Mouse (Mus musculus): ENCODE measurements at regions not wholly inside any gene's neighbourhood (a gene's known extent, or its start where the extent isn't known, plus 50 kb on each side); places are given as distances from the start of the nearest gene placed in this dataset.

- DNase-seq (ENCODE audit: low spot score), result no peak
Measured at GRCm38 (mm10) chr8:91949110-91949509, 147.2 kb upstream of the Irx3 start.

GRCm38 (mm10) chr8:91948173-91948940 lies 146.5 kb upstream of the Irx3 start:
- DNase-seq (ENCODE audit: low spot score), result no peak

- DNase-seq (ENCODE audit: low spot score), result no peak
Measured at GRCm38 (mm10) chr8:91941005-91941404, 139.1 kb upstream of the Irx3 start.

- no peak for DNase-seq (ENCODE audit: low spot score)
Measured at GRCm38 (mm10) chr8:91937227-91937626, 135.4 kb upstream of the Irx3 start.

DNA sequence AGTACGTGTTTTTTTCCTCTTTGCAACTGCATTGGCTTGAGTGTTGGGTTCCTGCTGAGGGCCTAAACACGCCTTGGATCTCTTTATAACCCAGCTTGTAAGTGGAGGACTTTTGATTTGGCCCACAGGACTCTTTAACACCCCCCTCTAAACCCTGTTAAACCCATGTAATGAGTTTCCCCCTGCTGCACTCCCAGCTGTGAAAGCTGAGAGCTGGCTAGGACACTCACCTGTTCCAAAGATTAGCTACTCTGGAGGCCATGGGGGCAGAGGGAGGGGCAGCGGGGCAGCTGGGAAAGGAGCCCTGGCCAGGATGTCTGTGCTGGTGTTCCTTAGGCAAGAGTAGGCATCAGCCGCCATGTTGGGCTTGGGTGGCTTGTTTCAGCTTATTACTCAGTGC lies 128.7 kb upstream of the Irx3 start:
- DNase-seq (ENCODE audit: low spot score), result no peak

- DNase-seq (ENCODE audit: low spot score), result no peak
Measured at GRCm38 (mm10) chr8:91925968-91926524, 124.2 kb upstream of the Irx3 start.

DNA sequence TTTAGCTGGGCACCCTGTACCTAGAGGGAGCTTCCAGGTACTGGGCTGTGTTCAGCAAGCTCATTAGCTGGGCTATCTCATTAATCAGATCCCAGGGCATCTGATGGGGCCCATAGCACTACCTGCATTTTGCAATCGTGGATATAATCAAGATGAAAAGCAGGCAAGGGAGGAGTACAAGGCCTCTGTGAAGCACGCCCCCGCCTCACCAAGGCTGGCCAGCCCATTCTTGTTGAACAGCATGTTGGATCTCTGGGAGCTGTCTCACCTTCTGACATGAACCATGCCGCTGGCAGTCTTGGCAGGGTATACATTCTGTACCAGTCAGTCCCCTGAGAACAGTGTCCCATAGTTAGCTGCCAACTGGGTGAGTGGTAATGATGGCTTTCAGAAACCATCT lies 122.3 kb upstream of the Irx3 start:
- DNase-seq (ENCODE audit: low spot score), result no peak

- no peak for DNase-seq (ENCODE audit: low spot score)
Measured at GRCm38 (mm10) chr8:91922211-91922874, 120.5 kb upstream of the Irx3 start.

DNA sequence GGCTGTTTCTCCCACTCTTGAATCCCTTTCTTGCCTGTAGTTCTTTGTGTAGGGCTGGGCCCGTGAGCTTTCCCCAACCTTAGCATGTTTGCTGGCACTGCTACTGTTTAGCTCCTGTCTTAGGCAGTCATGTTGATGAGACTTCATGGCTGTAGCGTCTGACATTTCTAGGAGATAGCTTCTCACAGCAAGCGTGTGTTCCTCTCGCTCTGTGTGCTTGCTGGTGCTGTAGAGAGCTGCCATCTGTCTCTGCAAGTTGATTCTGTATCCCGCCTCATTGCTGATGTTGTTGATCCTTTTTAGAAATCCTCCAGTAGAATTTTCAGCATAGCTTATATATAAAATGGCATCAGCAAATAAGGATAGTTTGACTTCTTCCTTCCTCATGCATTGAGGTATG lies 116.0 kb upstream of the Irx3 start:
- no peak for DNase-seq (ENCODE audit: low spot score)

GRCm38 (mm10) chr8:91913971-91914370 lies 112.1 kb upstream of the Irx3 start:
- DNase-seq (ENCODE audit: low spot score), result no peak

- no peak for DNase-seq (ENCODE audit: low spot score)
Measured at GRCm38 (mm10) chr8:91913121-91913520, 111.3 kb upstream of the Irx3 start.

GRCm38 (mm10) chr8:91909637-91910383 lies 107.9 kb upstream of the Irx3 start:
- no peak for DNase-seq (ENCODE audit: low spot score)

- no peak for DNase-seq (ENCODE audit: low spot score)
Measured at GRCm38 (mm10) chr8:91908731-91909353, 107.0 kb upstream of the Irx3 start.

- no peak for DNase-seq (ENCODE audit: low spot score)
Measured at GRCm38 (mm10) chr8:91907178-91907577, 105.3 kb upstream of the Irx3 start.

DNA sequence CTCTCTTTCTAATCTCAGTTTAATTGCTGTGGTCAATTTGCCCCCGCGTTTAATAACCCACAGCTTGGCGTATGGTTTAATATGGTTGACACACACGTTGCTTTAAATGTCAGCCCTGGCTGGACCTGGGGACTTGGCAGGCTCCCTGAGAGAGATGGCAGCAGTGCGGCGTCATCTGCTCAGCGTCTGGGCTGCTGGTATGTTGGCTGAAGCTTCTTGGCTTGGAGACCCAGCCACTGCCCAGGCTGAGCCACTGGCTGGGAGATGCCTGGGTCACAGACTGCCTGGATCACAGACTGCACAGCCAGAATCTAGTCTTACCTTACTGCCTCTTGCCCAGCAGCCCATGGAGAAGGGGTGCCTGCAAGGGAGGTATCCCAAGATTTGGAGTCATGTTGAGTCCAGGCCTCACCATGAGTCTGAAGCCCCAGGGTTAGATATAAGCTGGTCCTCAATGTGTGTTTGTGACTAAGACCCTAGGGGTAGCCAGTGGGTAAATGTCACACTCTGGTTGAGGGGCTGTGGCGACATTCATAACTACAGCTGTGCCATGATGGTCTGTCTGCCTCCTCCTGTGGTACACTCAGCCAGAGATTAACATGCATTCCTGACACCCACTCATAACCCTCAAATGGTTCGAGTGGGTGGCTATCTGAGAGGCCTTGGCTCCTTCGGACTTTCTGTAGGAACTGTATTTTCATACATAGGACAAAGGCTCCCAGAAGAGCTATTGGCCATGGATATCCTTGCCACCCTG lies 99.8 kb upstream of the Irx3 start:
- no peak for DNase-seq (ENCODE audit: low spot score)

DNA sequence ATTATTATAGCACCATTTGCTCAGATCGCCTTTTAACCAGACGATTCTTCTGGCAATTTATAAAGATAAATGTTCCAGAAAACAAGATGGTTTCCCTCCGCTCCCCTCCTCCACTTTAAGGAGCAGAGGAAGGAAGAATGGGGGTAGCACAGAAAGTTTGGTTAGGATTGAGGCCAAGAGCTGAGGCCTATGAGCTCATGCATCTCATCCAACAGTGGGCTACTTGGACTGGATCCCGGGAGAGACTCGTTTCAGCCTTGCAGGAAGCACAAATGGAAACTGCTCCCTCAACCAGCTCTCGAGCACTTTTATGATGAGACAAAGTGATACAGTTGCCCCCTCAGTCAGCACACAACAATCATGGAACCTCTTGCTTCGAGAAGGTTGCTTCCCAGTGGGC lies 97.9 kb upstream of the Irx3 start:
- DNase-seq (ENCODE audit: low spot score), result no peak

DNA sequence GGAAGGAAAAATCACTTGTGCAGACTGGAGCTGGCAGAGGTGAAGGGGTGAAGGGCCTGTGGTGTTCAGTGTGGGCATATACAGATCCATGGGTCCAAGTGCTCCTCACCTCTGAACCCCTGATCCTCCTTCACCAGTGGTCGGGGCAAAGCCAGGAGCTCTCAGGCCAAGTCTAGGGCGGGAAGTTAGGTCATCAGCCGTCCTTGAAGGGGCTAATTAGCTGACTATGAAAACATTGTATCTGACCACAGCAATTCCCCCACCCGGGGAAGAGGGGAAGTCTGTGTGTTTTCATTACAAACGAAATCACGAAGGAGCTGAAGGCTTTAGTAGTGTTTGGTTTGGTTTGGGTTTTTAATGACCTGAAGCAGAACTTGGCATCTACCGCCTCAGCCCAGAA lies 95.5 kb upstream of the Irx3 start:
- no peak for DNase-seq (ENCODE audit: low spot score)

GRCm38 (mm10) chr8:91895987-91896386 lies 94.1 kb upstream of the Irx3 start:
- DNase-seq (ENCODE audit: low spot score), result no peak

DNA sequence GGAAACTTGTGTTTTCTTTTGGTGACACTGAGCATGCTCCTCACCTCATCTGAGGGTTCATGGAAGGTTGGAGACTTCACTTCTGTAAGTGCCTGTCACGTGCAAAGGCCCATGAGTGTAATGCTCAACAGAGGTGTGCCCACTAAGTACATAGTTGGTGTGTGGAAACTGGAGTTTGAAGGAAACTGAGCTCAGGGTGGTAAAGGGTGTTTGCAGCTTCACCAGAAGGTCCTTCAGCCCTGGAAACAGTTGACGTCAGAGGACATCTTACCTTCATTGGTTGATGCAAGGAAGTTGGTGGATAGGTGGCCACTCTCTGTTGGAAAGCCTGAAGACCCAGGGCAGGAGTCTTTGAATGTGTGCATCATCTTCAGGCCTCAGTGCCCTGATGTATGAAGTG lies 83.0 kb upstream of the Irx3 start:
- no peak for DNase-seq (ENCODE audit: low spot score)

- DNase-seq (ENCODE audit: low spot score), result peak; percentile 10
Measured at GRCm38 (mm10) chr8:91884325-91884724, 82.5 kb upstream of the Irx3 start.

- DNase-seq (ENCODE audit: low spot score), result no peak
Measured at GRCm38 (mm10) chr8:91883012-91883411, 81.1 kb upstream of the Irx3 start.

DNA sequence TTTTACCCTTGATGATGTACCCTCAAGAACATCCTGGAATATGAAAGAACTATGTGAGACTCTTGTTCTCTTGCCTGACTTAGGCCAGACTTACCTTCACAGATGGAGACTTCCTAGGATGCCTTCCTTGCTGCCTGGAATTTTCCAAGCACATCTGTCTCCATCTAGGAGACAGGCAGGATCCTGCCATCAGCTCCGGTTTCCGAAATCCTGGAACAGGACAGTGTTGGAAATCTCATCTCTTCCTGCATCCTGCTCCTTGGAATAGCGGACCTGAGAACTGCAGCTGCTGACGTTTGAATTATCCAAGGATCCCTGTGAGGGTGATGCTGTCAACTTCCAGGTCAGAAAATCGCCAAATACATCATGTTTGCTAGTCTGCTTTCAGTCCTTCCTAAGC lies 77.0 kb upstream of the Irx3 start:
- no peak for DNase-seq (ENCODE audit: low spot score)

Measured in yolk sac, embryonic 10.5 days (tissue).